Mouse (Mus musculus): Measurements from ENCODE around the gene Cd163l1.

The Cd163l1 gene

GRCm38 (mm10) chr7:140208153-140208552 is 9.9 kb upstream of the Cd163l1 start:
- in situ Hi-C loops (cut with MboI; ENCODE audit: low pct_unique_long_range_greater_than_20kb in 1 of 2, low sequenced_read_pairs in 2 of 2, unreplicated experiment in 1 of 2) = no loop called here

DNA sequence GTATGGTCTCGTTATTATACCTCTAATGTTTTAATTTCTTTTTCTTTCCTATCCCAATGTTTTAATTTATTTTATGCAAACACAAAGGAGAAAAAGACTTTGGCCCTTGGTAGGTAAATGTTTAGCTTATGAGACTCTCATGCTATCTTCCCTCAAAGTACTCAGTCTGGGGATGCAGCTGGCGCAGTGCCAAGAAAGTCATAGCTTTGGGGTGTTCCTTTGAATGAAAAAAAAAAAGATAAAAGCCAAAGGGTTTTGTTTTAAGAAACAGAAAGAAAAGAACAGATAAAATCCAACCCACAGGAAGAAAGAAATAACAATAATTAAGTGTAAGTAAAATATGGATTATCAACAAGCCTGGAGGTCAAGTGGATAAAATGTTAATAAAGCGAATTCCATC is 9.4 kb upstream of the Cd163l1 start:
- in situ Hi-C loops (cut with MboI; ENCODE audit: low pct_unique_long_range_greater_than_20kb in 1 of 2, low sequenced_read_pairs in 2 of 2, unreplicated experiment in 1 of 2) = no loop called here

DNA sequence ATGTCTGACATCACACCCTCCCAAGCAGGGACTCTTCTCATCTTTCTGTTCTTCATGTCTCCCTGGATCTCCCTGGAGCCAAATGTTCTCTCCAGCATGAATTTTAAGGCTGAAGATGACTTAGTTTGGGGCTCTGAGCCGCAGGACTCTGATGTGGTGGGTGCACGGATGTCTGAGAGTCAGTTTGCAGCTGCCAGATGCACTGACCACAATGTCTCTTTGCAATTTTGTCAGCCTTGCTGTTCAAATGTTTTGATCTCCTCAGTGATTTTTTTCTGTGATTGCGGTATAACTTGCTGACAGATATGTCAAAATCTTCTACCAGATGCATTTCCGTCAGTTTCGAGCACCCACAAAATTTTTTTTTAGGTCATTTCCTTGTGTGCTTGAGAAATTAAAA is 4.2 kb upstream of the Cd163l1 start:
- in situ Hi-C loops (cut with MboI; ENCODE audit: low pct_unique_long_range_greater_than_20kb in 1 of 2, low sequenced_read_pairs in 2 of 2, unreplicated experiment in 1 of 2) = no loop called here

DNA sequence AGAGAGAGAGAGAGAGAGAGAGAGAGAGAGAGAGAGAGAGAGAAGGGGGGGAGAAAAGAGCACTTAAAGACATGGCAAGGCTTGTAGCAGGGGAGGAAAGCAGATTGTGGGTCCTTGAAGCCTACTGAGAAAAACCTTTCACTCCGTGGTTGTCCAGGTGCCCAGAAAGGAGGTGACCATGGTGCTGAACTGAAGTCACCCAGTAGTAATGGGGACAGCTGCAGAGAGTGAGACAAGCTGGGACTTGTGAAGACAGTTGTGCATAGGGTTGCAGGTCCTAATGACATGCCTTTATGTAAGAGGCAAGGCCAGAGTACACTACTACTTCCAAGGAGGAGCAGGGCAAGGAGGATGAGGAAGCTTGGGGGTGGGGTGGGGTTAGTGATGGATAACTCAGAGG is 1.2 kb downstream of the Cd163l1 start:
- in situ Hi-C loops (cut with MboI; ENCODE audit: low pct_unique_long_range_greater_than_20kb in 1 of 2, low sequenced_read_pairs in 2 of 2, unreplicated experiment in 1 of 2) = no loop called here

DNA sequence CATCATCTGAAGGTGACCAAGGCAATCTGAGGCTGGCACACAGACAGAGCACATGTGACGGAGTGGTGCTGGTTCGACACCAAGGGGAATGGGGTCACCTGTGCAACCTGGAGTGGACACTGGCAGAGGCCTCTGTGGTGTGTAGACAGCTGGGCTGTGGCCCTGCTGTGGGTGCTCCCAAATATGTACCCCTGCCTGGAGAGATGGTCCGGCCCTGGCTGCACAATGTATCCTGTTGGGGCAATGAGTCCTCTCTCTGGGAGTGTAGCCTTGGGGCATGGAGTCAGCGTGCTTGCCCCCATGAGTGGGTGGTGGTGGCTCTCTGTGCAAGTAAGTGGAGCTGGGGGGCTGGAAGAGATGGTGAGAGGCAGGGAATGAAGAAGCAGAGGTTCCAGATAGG is 2.3 kb downstream of the Cd163l1 start:
- in situ Hi-C loops (cut with MboI; ENCODE audit: low pct_unique_long_range_greater_than_20kb in 1 of 2, low sequenced_read_pairs in 2 of 2, unreplicated experiment in 1 of 2) = no loop called here

DNA sequence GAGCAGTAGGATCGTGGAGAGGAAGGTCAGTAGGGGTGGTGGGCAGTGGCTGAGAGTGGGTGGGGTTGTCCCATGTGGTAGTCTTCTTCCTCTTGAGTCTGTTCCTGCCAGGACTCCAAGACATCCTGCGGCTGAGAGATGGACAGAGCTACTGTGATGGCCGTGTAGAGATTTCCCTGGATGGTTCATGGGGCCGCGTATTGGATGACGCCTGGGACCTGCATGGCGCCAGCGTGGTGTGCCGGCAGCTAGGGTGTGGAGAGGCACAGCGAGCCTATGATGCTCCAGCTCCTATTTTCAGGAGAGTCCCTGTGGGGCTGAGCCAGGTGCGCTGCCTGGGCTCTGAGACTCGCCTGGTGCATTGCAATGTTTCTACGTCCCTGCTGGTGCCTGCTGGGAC is 6.1 kb downstream of the Cd163l1 start:
- in situ Hi-C loops (cut with MboI; ENCODE audit: low pct_unique_long_range_greater_than_20kb in 1 of 2, low sequenced_read_pairs in 2 of 2, unreplicated experiment in 1 of 2) = no loop called here

- in situ Hi-C loops (cut with MboI; ENCODE audit: low pct_unique_long_range_greater_than_20kb in 1 of 2, low sequenced_read_pairs in 2 of 2, unreplicated experiment in 1 of 2) = no loop called here
Observed at GRCm38 (mm10) chr7:140228476-140228875, 10.4 kb downstream of the Cd163l1 start.

DNA sequence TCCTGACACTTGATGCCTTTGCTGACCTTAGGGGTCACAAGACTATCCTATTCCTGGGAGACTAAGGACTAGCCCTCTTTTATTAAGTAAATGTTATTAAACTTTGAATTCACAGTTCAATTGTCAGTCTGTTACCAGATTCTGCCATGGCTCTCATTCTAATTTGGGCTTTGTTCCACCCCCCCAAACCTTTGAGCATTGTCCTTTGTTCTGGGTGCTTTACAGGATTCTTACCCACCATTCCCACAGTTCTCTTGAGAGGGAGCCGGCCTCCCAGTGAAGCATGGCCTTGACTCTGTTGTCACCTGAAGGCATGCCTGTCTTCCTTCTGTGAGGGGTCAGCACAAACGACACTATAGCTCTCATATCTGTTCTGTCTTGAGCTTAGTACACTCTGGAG is 13.0 kb downstream of the Cd163l1 start:
- in situ Hi-C loops (cut with MboI; ENCODE audit: low pct_unique_long_range_greater_than_20kb in 1 of 2, low sequenced_read_pairs in 2 of 2, unreplicated experiment in 1 of 2) = no loop called here

- in situ Hi-C loops (cut with MboI; ENCODE audit: low pct_unique_long_range_greater_than_20kb in 1 of 2, low sequenced_read_pairs in 2 of 2, unreplicated experiment in 1 of 2) = no loop called here
Observed at GRCm38 (mm10) chr7:140233696-140234095, 15.6 kb downstream of the Cd163l1 start.

DNA sequence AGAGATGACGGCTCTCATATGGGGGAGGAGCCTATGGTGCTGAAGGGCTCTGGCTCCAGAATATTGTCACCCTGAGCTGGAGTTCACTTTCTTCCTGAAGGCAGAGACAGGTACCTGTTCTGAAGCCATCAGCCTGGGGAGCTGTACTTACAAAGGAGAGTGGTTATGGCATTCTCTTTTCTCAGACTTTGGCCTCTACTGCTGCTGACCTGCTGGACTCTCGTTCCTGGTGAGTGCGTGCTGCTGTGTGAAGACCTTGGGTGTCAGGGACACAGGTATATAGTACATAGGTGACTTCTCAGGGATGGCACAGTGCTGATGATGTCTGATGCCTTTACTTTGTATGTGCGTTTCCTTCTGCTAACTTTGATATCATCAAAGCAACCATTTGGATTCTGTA is 29.1 kb downstream of the Cd163l1 start, which contains the start of gene 5830411N06Rik:
Gene 5830411N06Rik, plus strand, starts transcription at position 69 of the 400 bp plus-strand sequence.
- in situ Hi-C loops (cut with MboI; ENCODE audit: low pct_unique_long_range_greater_than_20kb in 1 of 2, low sequenced_read_pairs in 2 of 2, unreplicated experiment in 1 of 2) = no loop called here

DNA sequence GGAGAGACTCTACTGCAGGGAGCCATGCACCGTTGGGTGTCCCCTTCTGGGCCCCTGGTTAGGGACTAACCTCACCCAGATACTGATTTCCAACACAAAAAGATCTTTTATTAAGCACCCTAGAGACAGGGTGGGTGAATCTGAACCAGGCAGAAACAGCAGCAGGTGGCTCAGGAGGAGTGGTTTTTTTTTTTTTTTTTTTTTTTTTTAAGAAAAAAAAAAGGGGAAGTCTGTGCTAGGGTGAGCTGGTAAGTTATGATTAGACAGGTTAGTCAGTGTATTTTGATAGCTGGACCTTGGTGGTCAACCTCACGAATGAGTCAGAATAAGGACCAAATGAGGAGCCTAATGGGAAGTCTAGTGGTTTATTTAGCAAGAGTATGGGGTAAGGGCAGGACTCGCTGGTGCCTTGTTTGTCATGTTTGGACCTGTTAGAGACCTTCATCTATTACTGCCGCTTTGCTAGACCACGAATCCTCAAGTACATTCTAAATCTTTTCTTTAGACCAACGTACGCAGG is 35.8 kb downstream of the Cd163l1 start:
- in situ Hi-C loops (cut with MboI; ENCODE audit: low pct_unique_long_range_greater_than_20kb in 1 of 2, low sequenced_read_pairs in 2 of 2, unreplicated experiment in 1 of 2) = no loop called here

Data from mouse embryonic stem cell (cell line).